Mouse (Mus musculus): ENCODE measurements around the gene B430306N03Rik. TPM values are rescaled to one million over a fixed set of nuclear protein-coding genes. Genes with fewer than 3 reads are reported as not detected.
"Not testable (repeated sequence)": the region's sequence is repeated elsewhere in the genome, so short reads cannot be mapped to it uniquely, and the experiment has no call there.

The B430306N03Rik gene
- 0.07 and 0.24 TPM in 2 replicates for polyA plus RNA-seq (2015; fragmentation: Nextera tagmentation; extraction: Ambion mirVana)

DNA sequence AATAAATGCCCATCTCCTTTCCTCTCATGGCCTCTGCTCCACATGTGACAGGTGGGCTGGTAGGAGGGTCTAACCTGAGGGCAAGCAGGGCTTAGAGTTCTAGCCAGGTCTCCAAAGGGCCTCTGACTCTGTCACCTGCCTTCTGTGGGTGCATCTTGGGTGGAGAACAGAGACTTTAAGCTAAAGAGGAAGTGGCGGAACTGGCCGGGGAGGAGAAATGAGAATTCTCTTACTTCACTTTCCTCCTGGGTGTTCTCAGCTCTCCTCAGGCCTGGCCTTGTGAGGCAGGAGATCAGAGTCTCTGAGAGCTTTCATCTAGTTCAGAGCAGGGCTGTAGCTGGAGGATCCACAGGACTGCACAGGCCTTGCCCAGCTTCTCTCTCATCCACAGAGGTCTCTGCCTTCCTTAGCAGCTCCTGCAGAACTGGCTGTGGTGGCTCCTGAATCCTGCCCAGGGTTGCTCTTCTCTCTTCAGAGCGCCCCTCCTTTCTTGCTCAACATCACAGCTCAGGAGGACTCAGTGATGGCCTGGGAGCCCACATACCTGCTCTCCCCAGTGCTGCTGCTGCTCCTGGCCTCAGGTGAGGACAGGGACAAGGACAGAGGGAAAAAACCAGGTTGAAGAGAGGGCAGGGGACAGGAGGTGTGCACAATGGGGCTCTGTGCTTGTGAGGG lies at the start of gene B430306N03Rik:
Gene B430306N03Rik, plus strand, starts transcription at position 237 of the 675 bp plus-strand sequence.
- WGBS, result 86% methylated on average over 3 of the region's 3 CpGs
- H3K36me3 ChIP-seq; H3K27me3 ChIP-seq; H3K4me1 ChIP-seq (replicated peaks); H3K4me2 ChIP-seq; H3K27ac ChIP-seq (replicated peaks); H3K4me3 ChIP-seq; ATAC-seq (ENCODE audit: low read depth); H3K9me3 ChIP-seq; H3K9ac ChIP-seq: not testable (repeated sequence)

DNA sequence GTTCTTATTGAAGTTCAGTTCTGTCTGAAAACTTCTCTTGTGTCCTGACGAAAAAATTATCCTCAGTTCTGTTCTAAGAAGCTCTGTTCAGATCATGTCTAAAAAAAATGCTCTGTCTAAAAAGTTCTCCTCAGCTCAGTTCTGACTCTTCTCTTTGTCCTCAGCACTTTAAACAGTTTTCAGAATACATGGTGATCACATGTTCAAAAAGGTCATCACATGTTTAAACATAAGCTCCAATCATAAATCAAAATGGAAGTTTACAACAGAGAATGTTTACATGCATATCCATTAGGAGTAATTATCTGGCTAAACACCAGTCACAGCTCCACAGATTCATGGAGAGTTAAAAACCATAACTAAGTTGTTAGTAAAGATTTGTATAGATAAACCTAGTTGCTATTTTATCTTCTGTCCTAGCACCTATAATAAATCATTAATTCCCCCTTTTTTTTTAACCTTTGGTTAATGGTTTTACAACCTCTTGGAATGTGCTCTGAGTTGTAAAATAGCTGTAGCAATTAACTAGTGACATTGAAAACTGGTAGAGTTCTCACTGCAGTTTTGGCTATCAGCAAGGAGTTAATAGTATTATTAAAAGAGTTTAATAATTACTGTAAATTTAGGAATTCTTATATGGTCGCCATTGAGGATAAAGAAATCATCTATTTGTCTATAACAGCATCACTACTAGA lies 49.2 kb upstream of the B430306N03Rik start:
- no peak for ATAC-seq (ENCODE audit: low read depth)
- Histone ChIP-seq H3K4me3 (no peak overlapping the region), H3K9me3 (no peaks in the 10 kb centered on the region), H3K4me1 (replicated peaks) (peaks cover 17% of the 10 kb centered on the region), H3K27me3 (no peaks in the 10 kb centered on the region), H3K27ac (replicated peaks) (no peak overlapping the region; the same call in 1 of the 2 replicates), H3K36me3 (no peaks in the 10 kb centered on the region), H3K9ac (no peak overlapping the region), H3K4me2 (no peak overlapping the region)
- WGBS, result 14% methylated on average over 2 of the region's 2 CpGs

GRCm38 (mm10) chr17:48267591-48267990 lies 48.4 kb upstream of the B430306N03Rik start:
- no peak overlapping the region for H3K27ac ChIP-seq (replicated peaks)
- H3K4me1 ChIP-seq (replicated peaks), result peaks cover 17% of the 10 kb centered on the region
- WGBS, result 53% methylated on average over 1 of the region's 1 CpGs
- no peak overlapping the region for H3K4me2 ChIP-seq
- no peak overlapping the region for H3K9ac ChIP-seq
- H3K9me3 ChIP-seq, result no peaks in the 10 kb centered on the region
- H3K36me3 ChIP-seq, result no peaks in the 10 kb centered on the region
- no peak overlapping the region for H3K4me3 ChIP-seq
- no peaks in the 10 kb centered on the region for H3K27me3 ChIP-seq
- ATAC-seq (ENCODE audit: low read depth), result no peak

DNA sequence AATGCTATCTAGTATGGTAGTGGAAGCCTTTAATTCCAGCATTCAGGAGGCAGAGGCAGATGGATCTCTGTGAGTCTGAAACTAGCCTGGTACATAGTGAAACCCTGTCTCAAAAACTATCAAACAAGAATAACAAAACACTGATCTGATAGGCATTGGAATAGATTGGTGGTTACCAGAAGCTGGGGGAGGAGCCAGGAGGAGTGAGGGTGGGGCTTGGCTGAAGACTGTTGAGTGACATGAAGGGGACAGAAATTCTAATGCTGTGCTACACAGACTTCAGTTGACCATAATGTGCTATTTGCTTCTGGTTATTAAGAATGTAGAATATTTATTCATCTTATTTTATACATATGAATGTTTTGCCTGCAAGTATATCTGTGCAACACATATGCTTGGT lies 47.7 kb upstream of the B430306N03Rik start:
- Histone ChIP-seq H3K27ac (replicated peaks) (no peak overlapping the region), H3K4me1 (replicated peaks) (peaks cover 17% of the 10 kb centered on the region), H3K9ac (no peak overlapping the region)

DNA sequence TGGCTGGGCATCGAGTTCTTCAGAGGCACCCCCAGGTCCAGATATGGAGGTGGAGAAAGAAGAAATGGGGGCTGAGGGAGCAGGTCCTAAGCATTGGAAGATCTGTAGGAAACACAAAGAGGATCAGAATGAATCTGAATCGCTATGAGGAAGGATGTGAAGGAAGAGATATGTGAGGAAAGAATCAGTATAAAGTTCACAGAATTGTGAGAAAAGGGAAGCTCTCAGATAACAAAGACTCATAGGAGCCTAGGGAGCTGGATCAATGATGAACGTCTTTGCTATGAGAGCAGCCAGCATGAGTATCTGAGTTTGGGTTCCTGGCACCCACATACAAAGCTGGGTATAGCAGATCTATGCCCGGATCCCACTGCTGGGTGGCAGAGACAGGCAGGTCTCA lies 46.1 kb upstream of the B430306N03Rik start:
- Histone ChIP-seq H3K4me3 (no peak overlapping the region), H3K4me2 (no peak overlapping the region), H3K9me3 (no peaks in the 10 kb centered on the region), H3K36me3 (no peaks in the 10 kb centered on the region), H3K27ac (replicated peaks) (no peak overlapping the region), H3K27me3 (no peaks in the 10 kb centered on the region), H3K9ac (no peak overlapping the region), H3K4me1 (replicated peaks) (peaks cover 17% of the 10 kb centered on the region)
- WGBS, result 82% methylated on average over 4 of the region's 4 CpGs
- no peak for ATAC-seq (ENCODE audit: low read depth)

More for the DNA sequence above, 47.7 kb upstream of the B430306N03Rik start:
- Histone ChIP-seq H3K4me2 (no peak overlapping the region), H3K27me3 (no peaks in the 10 kb centered on the region), H3K36me3 (no peaks in the 10 kb centered on the region), H3K4me3 (no peak overlapping the region), H3K9me3 (no peaks in the 10 kb centered on the region)
- ATAC-seq (ENCODE audit: low read depth), result no peak

GRCm38 (mm10) chr17:48272158-48272557 lies 43.8 kb upstream of the B430306N03Rik start:
- Histone ChIP-seq H3K36me3 (no peaks in the 10 kb centered on the region), H3K4me3 (no peak overlapping the region), H3K27me3 (no peaks in the 10 kb centered on the region), H3K9ac (no peak overlapping the region), H3K4me2 (no peak overlapping the region), H3K27ac (replicated peaks) (no peak overlapping the region), H3K4me1 (replicated peaks) (no peaks in the 10 kb centered on the region), H3K9me3 (no peaks in the 10 kb centered on the region)
- no peak for ATAC-seq (ENCODE audit: low read depth)
- 74% methylated on average over 5 of the region's 5 CpGs for WGBS

DNA sequence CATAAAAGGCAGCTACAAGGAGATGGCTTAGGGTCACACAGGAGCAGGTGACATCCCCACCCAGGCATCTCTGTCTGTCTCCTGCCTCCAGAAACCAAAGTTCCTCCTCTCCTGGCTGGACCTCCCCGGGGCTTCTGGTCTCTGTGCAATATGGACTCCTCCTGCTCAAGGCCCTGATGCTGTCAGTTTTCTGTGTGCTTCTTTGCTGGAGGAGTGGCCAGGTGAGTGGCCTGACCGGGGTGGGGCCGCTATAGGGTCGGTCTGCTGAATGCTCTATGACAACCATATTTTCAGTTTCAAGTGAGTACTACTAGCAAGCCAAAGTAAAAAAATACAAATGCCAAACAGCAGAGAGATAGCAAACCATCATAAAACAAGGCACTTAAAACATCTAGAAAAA lies 43.3 kb upstream of the B430306N03Rik start:
- no peak for ATAC-seq (ENCODE audit: low read depth)
- Histone ChIP-seq H3K36me3 (no peaks in the 10 kb centered on the region), H3K9ac (no peak overlapping the region), H3K4me3 (no peak overlapping the region), H3K9me3 (no peaks in the 10 kb centered on the region), H3K27ac (replicated peaks) (no peak overlapping the region), H3K4me1 (replicated peaks) (no peaks in the 10 kb centered on the region), H3K27me3 (no peaks in the 10 kb centered on the region), H3K4me2 (no peak overlapping the region)
- 94% methylated on average over 4 of the region's 4 CpGs for WGBS

DNA sequence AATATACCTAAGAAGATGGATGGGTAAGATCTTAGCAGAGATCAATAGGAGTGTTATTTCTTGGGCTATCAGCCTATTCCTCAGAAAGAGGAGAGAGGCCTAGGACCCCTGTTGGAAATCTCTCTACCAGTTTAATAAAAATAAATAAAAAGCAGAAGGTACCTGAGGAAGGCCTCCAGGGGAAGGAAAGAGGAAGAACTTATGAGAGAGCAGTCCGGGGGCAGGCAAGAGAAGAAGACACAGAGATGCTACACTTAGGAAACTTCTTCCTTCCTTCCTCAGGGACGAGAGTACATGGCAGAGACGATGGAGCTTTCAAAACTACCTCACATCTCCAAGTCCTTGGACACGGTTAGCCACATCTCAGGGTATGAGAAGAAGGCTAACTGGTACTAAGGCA lies 41.8 kb upstream of the B430306N03Rik start:
- no peak overlapping the region for H3K4me2 ChIP-seq
- H3K9me3 ChIP-seq, result no peaks in the 10 kb centered on the region
- no peak for ATAC-seq (ENCODE audit: low read depth)
- H3K4me1 ChIP-seq (replicated peaks), result no peaks in the 10 kb centered on the region
- H3K9ac ChIP-seq, result no peak overlapping the region
- no peaks in the 10 kb centered on the region for H3K27me3 ChIP-seq
- no peak overlapping the region for H3K4me3 ChIP-seq
- WGBS, result 88% methylated on average over 4 of the region's 4 CpGs
- no peaks in the 10 kb centered on the region for H3K36me3 ChIP-seq
- no peak overlapping the region for H3K27ac ChIP-seq (replicated peaks)

DNA sequence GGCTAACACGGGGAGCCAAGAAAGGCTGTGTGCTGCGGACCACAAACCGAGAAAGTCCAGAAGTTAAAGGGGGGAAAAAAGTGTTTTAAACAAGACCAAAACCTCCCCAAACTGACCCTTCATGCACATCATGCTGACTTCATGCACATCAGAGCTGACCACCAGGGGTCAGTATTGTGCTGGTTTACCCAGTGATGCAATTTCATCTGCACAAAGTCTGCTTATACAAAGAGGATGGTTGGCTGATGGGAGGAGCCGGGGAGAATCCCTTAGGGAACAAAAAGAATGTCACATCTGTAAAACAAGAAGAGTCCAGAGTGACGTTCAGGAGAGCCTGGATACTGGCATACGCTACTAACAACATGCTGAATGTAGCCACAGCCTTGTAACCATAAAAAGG lies 41.1 kb upstream of the B430306N03Rik start:
- H3K4me2 ChIP-seq, result no peak overlapping the region
- H3K4me3 ChIP-seq, result no peak overlapping the region
- H3K9ac ChIP-seq, result no peak overlapping the region
- H3K36me3 ChIP-seq, result no peaks in the 10 kb centered on the region
- no peaks in the 10 kb centered on the region for H3K27me3 ChIP-seq
- no peak overlapping the region for H3K27ac ChIP-seq (replicated peaks)
- no peak for ATAC-seq (ENCODE audit: low read depth)
- H3K4me1 ChIP-seq (replicated peaks), result no peaks in the 10 kb centered on the region
- H3K9me3 ChIP-seq, result no peaks in the 10 kb centered on the region
- 28% methylated on average over 6 of the region's 6 CpGs for WGBS

GRCm38 (mm10) chr17:48275736-48276135 lies 40.2 kb upstream of the B430306N03Rik start:
- H3K27me3 ChIP-seq, result no peaks in the 10 kb centered on the region
- no peak overlapping the region for H3K9ac ChIP-seq
- 56% methylated on average over 7 of the region's 7 CpGs for WGBS
- H3K4me1 ChIP-seq (replicated peaks), result no peaks in the 10 kb centered on the region
- no peak for ATAC-seq (ENCODE audit: low read depth)
- H3K36me3 ChIP-seq, result no peaks in the 10 kb centered on the region
- H3K9me3 ChIP-seq, result no peaks in the 10 kb centered on the region
- H3K27ac ChIP-seq (replicated peaks), result no peak overlapping the region
- no peak overlapping the region for H3K4me2 ChIP-seq
- no peak overlapping the region for H3K4me3 ChIP-seq

DNA sequence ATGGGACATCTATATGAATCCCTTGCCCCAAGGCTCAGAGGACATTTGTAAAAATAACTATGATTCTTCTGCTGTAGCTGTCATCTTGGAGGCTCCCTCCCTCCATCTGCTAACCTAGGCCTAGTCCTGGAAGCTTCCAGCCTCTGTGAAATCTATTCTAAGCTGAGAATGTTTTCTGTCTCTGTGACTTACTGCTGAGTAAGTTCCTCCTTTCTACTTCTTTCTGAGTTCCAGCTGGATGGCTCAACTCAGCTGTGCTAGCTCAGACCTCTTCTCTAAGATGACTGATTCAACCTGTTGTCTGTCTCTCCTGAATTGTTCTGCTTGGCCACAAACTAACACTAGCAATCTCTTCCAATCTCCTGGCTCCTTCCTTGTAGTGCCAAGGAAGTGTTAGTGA lies 37.6 kb upstream of the B430306N03Rik start:
- H3K9ac ChIP-seq, result no peak overlapping the region
- H3K4me3 ChIP-seq, result no peak overlapping the region
- no peak for ATAC-seq (ENCODE audit: low read depth)

DNA sequence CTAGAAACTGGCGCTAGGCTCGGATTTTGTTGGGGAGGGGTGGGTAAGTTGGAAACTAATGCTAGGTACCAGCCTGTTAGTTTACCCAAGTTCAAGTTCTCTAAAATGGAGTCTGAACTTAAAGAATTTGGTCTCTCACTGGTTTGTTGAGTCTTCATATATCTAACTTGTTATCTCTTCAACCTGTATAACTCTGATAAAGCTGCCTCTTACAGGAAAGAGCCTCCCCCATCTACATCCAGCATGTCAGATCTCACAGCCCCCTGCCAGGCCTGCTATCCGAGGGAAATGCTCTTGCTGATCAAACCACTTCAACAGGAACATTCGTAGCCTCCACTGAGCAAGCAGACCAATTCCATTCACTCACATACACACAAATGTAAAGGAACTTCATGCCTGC lies 36.9 kb upstream of the B430306N03Rik start:
- no peaks in the 10 kb centered on the region for H3K9me3 ChIP-seq
- H3K4me1 ChIP-seq (replicated peaks), result peaks cover 8% of the 10 kb centered on the region
- H3K27ac ChIP-seq (replicated peaks), result no peak overlapping the region
- H3K4me2 ChIP-seq, result no peak overlapping the region
- no peak overlapping the region for H3K4me3 ChIP-seq
- WGBS, result 79% methylated on average over 4 of the region's 4 CpGs
- H3K9ac ChIP-seq, result no peak overlapping the region
- H3K27me3 ChIP-seq, result no peaks in the 10 kb centered on the region
- ATAC-seq (ENCODE audit: low read depth), result no peak
- no peaks in the 10 kb centered on the region for H3K36me3 ChIP-seq

More for the DNA sequence above, 37.6 kb upstream of the B430306N03Rik start:
- H3K4me2 ChIP-seq, result no peak overlapping the region
- H3K27ac ChIP-seq (replicated peaks), result no peak overlapping the region
- no peaks in the 10 kb centered on the region for H3K27me3 ChIP-seq
- no peaks in the 10 kb centered on the region for H3K36me3 ChIP-seq
- peaks cover 8% of the 10 kb centered on the region for H3K4me1 ChIP-seq (replicated peaks)
- no peaks in the 10 kb centered on the region for H3K9me3 ChIP-seq
